Mouse (Mus musculus) inflammation-experienced regulatory T-cells, adult 16 weeks (primary cell): ENCODE measurements around the gene Ptges3. TPM values are rescaled to one million over a fixed set of nuclear protein-coding genes. Genes with fewer than 3 reads are reported as not detected.

Source experiments
- polyA plus RNA-seq: library from polyadenylated mRNA; unstranded; fragments of 100-300 nt; shearing (Covaris generic); gene quantifications from one replicate; pipeline ENCODE4 v1.2.1, GENCODE M21; 2017

The Ptges3 gene
- polyA plus RNA-seq, result 96.7 TPM

GRCm38 (mm10) chr10:128058601-128059151 lies at the start of gene Ptges3:
Gene Ptges3 (plus strand): TSS chr10:128058954.

GRCm38 (mm10) chr10:128015068-128015934 lies 43.5 kb upstream of the Ptges3 start, which contains the start of gene Prim1:
Gene Prim1 (plus strand): TSS chr10:128015168.

GRCm38 (mm10) chr10:128082880-128083421 lies 24.2 kb downstream of the Ptges3 start, which contains the start of gene Atp5b:
Gene Atp5b (plus strand): TSS chr10:128083273.

GRCm38 (mm10) chr10:128091564-128092505 lies 33.1 kb downstream of the Ptges3 start, which contains the start of gene Baz2a:
Gene Baz2a (plus strand): TSS chr10:128091577.

Other genes starting within 250 kb of the Ptges3 start
- not detected for gene Rdh19, start 209.0 kb upstream of the Ptges3 start, polyA plus RNA-seq
- not detected for gene Rdh16f2, start 192.5 kb upstream of the Ptges3 start, polyA plus RNA-seq
- not detected for gene Rdh7, start 170.1 kb upstream of the Ptges3 start, polyA plus RNA-seq
- gene Sdr9c7, start 160.4 kb upstream of the Ptges3 start, polyA plus RNA-seq, result not detected
- gene Hsd17b6, start 51.3 kb upstream of the Ptges3 start, polyA plus RNA-seq, result not detected
- gene Prim1, start 43.8 kb upstream of the Ptges3 start, polyA plus RNA-seq, result 20.1 TPM
- 504 TPM for gene Naca, start 23.4 kb upstream of the Ptges3 start, polyA plus RNA-seq
- 1,266 TPM for gene Atp5b, start 24.3 kb downstream of the Ptges3 start, polyA plus RNA-seq
- gene Baz2a, start 32.6 kb downstream of the Ptges3 start, polyA plus RNA-seq, result 88.0 TPM
- gene Rbms2, start 121.3 kb downstream of the Ptges3 start, polyA plus RNA-seq, result 35.0 TPM
- 0.48 TPM for gene Gls2, start 135.5 kb downstream of the Ptges3 start, polyA plus RNA-seq
- gene Spryd4, start 152.9 kb downstream of the Ptges3 start, polyA plus RNA-seq, result 15.4 TPM
- not detected for gene Mip, start 166.9 kb downstream of the Ptges3 start, polyA plus RNA-seq
- gene Timeless, start 173.1 kb downstream of the Ptges3 start, polyA plus RNA-seq, result 27.6 TPM
- gene Apon, start 195.1 kb downstream of the Ptges3 start, polyA plus RNA-seq, result not detected
- gene Apof, start 209.7 kb downstream of the Ptges3 start, polyA plus RNA-seq, result not detected
- 92.9 TPM for gene Stat2, start 211.6 kb downstream of the Ptges3 start, polyA plus RNA-seq
- not detected for gene Il23a, start 239.8 kb downstream of the Ptges3 start, polyA plus RNA-seq
- 54.5 TPM for gene Pan2, start 244.4 kb downstream of the Ptges3 start, polyA plus RNA-seq